Mouse (Mus musculus) central nervous system, embryonic 14 days (tissue): ENCODE measurements around the gene 1600015I10Rik. TPM values are rescaled to one million over a fixed set of nuclear protein-coding genes. Genes with fewer than 3 reads are reported as not detected.

Source experiments
- polyA plus RNA-seq: library from polyadenylated mRNA; depleted of rRNA; stranded (reverse); fragments of >200 nt; gene quantifications from 2 replicates; pipeline ENCODE4 v1.2.3, GENCODE M21; 2012; rRNA removed

The 1600015I10Rik gene
- not detected in 2 replicates for polyA plus RNA-seq

DNA sequence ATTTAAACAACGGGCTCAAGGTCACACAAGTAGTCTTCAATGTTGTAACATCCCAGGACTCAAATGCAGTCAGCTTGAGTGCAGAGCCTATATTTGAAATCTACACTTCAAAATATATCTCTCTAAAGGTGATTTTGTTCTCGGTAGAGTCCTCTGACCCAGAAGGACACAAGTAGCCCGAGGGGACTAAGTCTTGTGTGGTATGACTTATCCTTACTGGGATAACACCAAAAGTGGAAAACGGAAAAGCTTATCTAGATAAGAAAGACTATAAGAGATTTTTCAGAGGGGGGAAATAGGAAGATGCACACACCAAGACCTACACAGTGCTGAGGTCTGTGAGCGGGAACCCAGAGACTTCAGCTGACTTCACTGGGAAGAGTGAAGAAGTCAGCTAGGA lies at the start of gene 1600015I10Rik:
TSS of gene 1600015I10Rik (plus strand) at position 301 of the 400 bp plus-strand sequence.

GRCm38 (mm10) chr6:48974663-48975062 lies 45.0 kb downstream of the 1600015I10Rik start, which contains the start of gene Doxl2:
TSS of gene Doxl2 (plus strand) at chr6:48974963.

Other genes starting within 250 kb of the 1600015I10Rik start
- 1.7 and 3.1 TPM in 2 replicates for gene Gimap4, start 245.3 kb upstream of the 1600015I10Rik start, polyA plus RNA-seq
- gene Gimap6, start 221.7 kb upstream of the 1600015I10Rik start, polyA plus RNA-seq: 5.3 and 7.0 TPM in 2 replicates
- gene Gm28053, start 211.3 kb upstream of the 1600015I10Rik start, polyA plus RNA-seq: 0.48 and 1.2 TPM in 2 replicates
- not detected in 2 replicates for gene Gimap7, start 211.3 kb upstream of the 1600015I10Rik start, polyA plus RNA-seq
- 2.1 and 2.3 TPM in 2 replicates for gene Gimap1, start 190.8 kb upstream of the 1600015I10Rik start, polyA plus RNA-seq
- gene Gimap5, start 183.7 kb upstream of the 1600015I10Rik start, polyA plus RNA-seq: 1.3 and 1.9 TPM in 2 replicates
- gene Gimap3, start 159.0 kb upstream of the 1600015I10Rik start, polyA plus RNA-seq: not detected in 2 replicates
- gene Tmem176a, start 89.0 kb upstream of the 1600015I10Rik start, polyA plus RNA-seq: 11.8 and 21.8 TPM in 2 replicates
- gene Tmem176b, start 88.4 kb upstream of the 1600015I10Rik start, polyA plus RNA-seq: 92.3 and 128 TPM in 2 replicates
- 0.04 and 0.05 TPM in 2 replicates for gene Aoc1, start 57.0 kb upstream of the 1600015I10Rik start, polyA plus RNA-seq
- gene Doxl2, start 45.1 kb downstream of the 1600015I10Rik start, polyA plus RNA-seq: not detected in 2 replicates
- gene Svs1, start 57.0 kb downstream of the 1600015I10Rik start, polyA plus RNA-seq: not detected in 2 replicates
- 2.1 and 2.5 TPM in 2 replicates for gene Gpnmb, start 106.7 kb downstream of the 1600015I10Rik start, polyA plus RNA-seq
- gene Malsu1, start 143.9 kb downstream of the 1600015I10Rik start, polyA plus RNA-seq: 27.8 and 28.7 TPM in 2 replicates